Mouse (Mus musculus) CH12.LX (cell line): ENCODE results near the gene Ppp2r3a. TPM values are rescaled to one million over a fixed set of nuclear protein-coding genes. Genes with fewer than 3 reads are reported as not detected.
A peak's percentile ranks its signal among the peaks of the same experiment; 100 is the strongest.

Experiments
- DNase-seq: peaks from one replicate; pipeline ENCODE4 v3.0.0-alpha.2; 2013; ENCODE audit errors: extremely low read depth
- H3K27ac ChIP-seq: 2 replicates; pipeline ENCODE4 v1.5.1; 2012; ENCODE audit warnings: low read depth, mild to moderate bottlenecking, control low read depth, moderate library complexity; ENCODE audit not compliant: insufficient read depth
- H3K27me3 ChIP-seq: replicated peaks from 2 replicates; pipeline ENCODE3; 2012; ENCODE audit warnings: inconsistent platforms
- H3K36me3 ChIP-seq, 2 experiments: replicated peaks in 1 of 2; 2 replicates each; pipeline versions ENCODE3 to v1.6.1; 2012; ENCODE audit warnings: inconsistent platforms in 1 of 2, low read length in 1 of 2, mild to moderate bottlenecking in 1 of 2, mixed read lengths in 1 of 2, moderate library complexity in 1 of 2; ENCODE audit not compliant: control insufficient read depth in 1 of 2, insufficient read depth in 1 of 2
- H3K4me1 ChIP-seq, 2 experiments: 2 replicates each; pipeline ENCODE4 v1.6.1; 2012; ENCODE audit warnings: inconsistent platforms in 1 of 2, moderate library complexity in 1 of 2; ENCODE audit not compliant: insufficient read depth in 2 of 2, control insufficient read depth in 1 of 2
- H3K4me2 ChIP-seq: 2 replicates; pipeline ENCODE4 v1.6.1; 2012; ENCODE audit warnings: low read depth, mild to moderate bottlenecking, control low read depth; ENCODE audit not compliant: poor library complexity, insufficient read depth, severe bottlenecking
- H3K4me3 ChIP-seq, 3 experiments: fragments of 150-350 bp in 1 of 3; sonication (generic) in 1 of 3; replicated peaks in 1 of 3; 2 replicates each; pipeline versions ENCODE3 to v1.5.1; 2011 to 2012; ENCODE audit warnings: low read depth in 2 of 3, low read length in 2 of 3, mild to moderate bottlenecking in 2 of 3, moderate library complexity in 2 of 3, control low read depth in 1 of 3, improper control_type of control experiment in 1 of 3, inconsistent platforms in 1 of 3, mixed read lengths in 1 of 3; ENCODE audit not compliant: poor library complexity in 1 of 3
- H3K79me2 ChIP-seq: replicated peaks from 2 replicates; pipeline ENCODE4 v1.6.1; 2012; ENCODE audit warnings: mild to moderate bottlenecking, moderate library complexity; ENCODE audit not compliant: control insufficient read depth, poor library complexity, insufficient read depth, severe bottlenecking; ENCODE audit errors: extremely low read depth
- H3K9ac ChIP-seq: 2 replicates; pipeline ENCODE4 v1.6.1; 2012; ENCODE audit warnings: low read depth, mild to moderate bottlenecking, control low read depth, moderate library complexity; ENCODE audit not compliant: insufficient read depth
- H3K9me3 ChIP-seq: replicated peaks from 2 replicates; pipeline ENCODE3; 2012; ENCODE audit warnings: low read length, inconsistent platforms, mixed read lengths
- BHLHE40 ChIP-seq: IDR thresholded peaks from 2 replicates; pipeline ENCODE4 v1.6.1; 2011; ENCODE audit warnings: mild to moderate bottlenecking, low read depth, low read length, improper control_type of control experiment
- E2F4 ChIP-seq: IDR thresholded peaks from 2 replicates; pipeline ENCODE4 v1.6.1; 2011; ENCODE audit warnings: low read depth, low read length, improper control_type of control experiment; ENCODE audit not compliant: insufficient replicate concordance
- ELF1 ChIP-seq: IDR thresholded peaks from 2 replicates; pipeline ENCODE4 v1.6.1; 2014; ENCODE audit warnings: low read depth, mild to moderate bottlenecking, inconsistent platforms, low read length, improper control_type of control experiment
- KAT2A ChIP-seq: IDR thresholded peaks from 2 replicates; pipeline ENCODE4 v1.6.1; 2012; ENCODE audit warnings: low read length, improper control_type of control experiment, inconsistent platforms; ENCODE audit not compliant: insufficient replicate concordance
- MXI1 ChIP-seq: IDR thresholded peaks from 2 replicates; pipeline ENCODE4 v1.6.1; 2011; ENCODE audit warnings: mild to moderate bottlenecking, low read depth, low read length, improper control_type of control experiment
- MYC ChIP-seq: IDR thresholded peaks from 2 replicates; pipeline ENCODE4 v1.6.1; 2011; ENCODE audit warnings: low read depth, mild to moderate bottlenecking, improper control_type of control experiment, low read length
- PAX5 ChIP-seq: IDR thresholded peaks from 2 replicates; pipeline ENCODE4 v1.6.1; 2012; ENCODE audit warnings: low read length, inconsistent platforms, mixed read lengths
- POLR2A ChIP-seq: IDR thresholded peaks from 2 replicates; pipeline ENCODE4 v1.6.1; 2011; ENCODE audit warnings: low read depth, mild to moderate bottlenecking, improper control_type of control experiment, low read length
- RCOR1 ChIP-seq: conservative IDR thresholded peaks from 2 replicates; pipeline ENCODE4 v1.6.1; 2012; ENCODE audit warnings: low read depth, mild to moderate bottlenecking, inconsistent platforms, low read length, improper control_type of control experiment
- SIN3A ChIP-seq: IDR thresholded peaks from 2 replicates; pipeline ENCODE4 v1.6.1; 2012; ENCODE audit warnings: low read length, improper control_type of control experiment, inconsistent platforms
- SMC3 ChIP-seq: IDR thresholded peaks from 2 replicates; pipeline ENCODE4 v1.6.1; 2011; ENCODE audit warnings: low read depth, low read length, improper control_type of control experiment
- TCF12 ChIP-seq: IDR thresholded peaks from 2 replicates; pipeline ENCODE4 v1.6.1; 2014; ENCODE audit warnings: low read depth, mild to moderate bottlenecking, inconsistent platforms, low read length, improper control_type of control experiment
- UBTF ChIP-seq: IDR thresholded peaks from 2 replicates; pipeline ENCODE4 v1.6.1; 2012; ENCODE audit warnings: low read depth, mild to moderate bottlenecking, inconsistent platforms, low read length, improper control_type of control experiment, moderate library complexity
- USF2 ChIP-seq: conservative IDR thresholded peaks from 2 replicates; pipeline ENCODE4 v1.6.1; 2011; ENCODE audit warnings: low read depth, low read length, improper control_type of control experiment
- ZMIZ1 ChIP-seq: IDR thresholded peaks from 2 replicates; pipeline ENCODE4 v1.6.1; 2012; ENCODE audit warnings: low read depth, mild to moderate bottlenecking, inconsistent platforms, low read length, improper control_type of control experiment
- ZNF384 ChIP-seq: IDR thresholded peaks from 2 replicates; pipeline ENCODE4 v1.6.1; 2012; ENCODE audit warnings: low read depth, low read length, improper control_type of control experiment, inconsistent platforms
- dilution Hi-C: fragments of 300-500 bp; cut with MboI; formaldehyde crosslinking; loops from 2 replicates; pipeline ENCODE4 v1.14.3; 2020; ENCODE audit warnings: low sequenced_read_pairs; ENCODE audit not compliant: extremely low pct_unique_long_range_greater_than_20kb, extremely low pct_ligation_motif_present
- in situ Hi-C: fragments of 300-500 bp; cut with MboI; formaldehyde crosslinking; loops from 3 replicates; pipeline ENCODE4 v1.14.3; 2019; ENCODE audit warnings: low sequenced_read_pairs, low pct_ligation_motif_present, low pct_unique_long_range_greater_than_20kb, mixed read lengths
- polyA plus RNA-seq: library from polyadenylated mRNA; unstranded; fragments of >175 nt; gene quantifications from 2 replicates; pipeline ENCODE4 v1.2.1, GENCODE M21; 2012; ENCODE audit warnings: low read depth; ENCODE audit not compliant: insufficient read length
- total RNA-seq, 2 experiments: library from RNA; depleted of rRNA; stranded (reverse); fragments of 300-350 nt in 1 of 2; fragments of >200 nt in 1 of 2; gene quantifications; 2 replicates each; pipeline ENCODE4 v1.2.3; 2012 to 2014

Ppp2r3a gene
- total and polyA plus RNA-seq, 3 experiments: 1.2 to 2.1 (median 1.8) TPM

DNA sequence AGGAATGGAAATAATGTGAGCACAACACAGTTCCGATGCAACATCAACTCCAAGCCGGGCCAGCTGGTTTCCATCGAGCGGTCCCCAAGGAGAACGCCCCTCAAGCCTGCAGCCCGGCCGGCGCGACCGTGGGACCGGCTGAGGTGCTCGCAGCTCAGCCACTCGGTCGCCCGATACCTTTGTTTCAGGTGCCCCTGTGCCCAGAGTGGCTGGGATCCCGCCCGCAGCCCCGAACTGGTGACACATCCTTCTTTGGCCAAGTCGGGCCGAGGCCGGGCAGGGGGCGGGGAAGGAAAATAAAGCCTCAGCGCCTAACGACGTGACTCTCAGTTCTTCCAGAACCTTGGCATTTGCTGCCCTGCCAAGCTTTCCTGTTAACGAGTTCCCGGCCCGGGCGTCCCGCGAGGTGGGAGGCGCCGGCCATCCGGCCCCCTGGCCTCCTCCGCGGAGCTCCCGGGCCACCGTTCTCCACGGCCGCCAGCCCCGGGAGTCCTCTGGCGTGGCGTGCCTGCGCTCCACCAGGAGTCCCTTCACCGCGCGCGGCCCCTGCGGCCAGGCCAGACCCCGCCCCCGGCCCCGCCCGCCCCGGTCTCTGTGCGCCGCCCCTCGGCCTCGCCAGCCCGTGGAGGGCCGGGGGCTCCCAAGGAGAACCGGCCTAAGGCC, 483 bp downstream of the Ppp2r3a start:
- peak; percentile 26 for DNase-seq
- Histone ChIP-seq H3K36me3 (no peaks in the 10 kb centered on the region), H3K27ac (no peak overlapping the region), H3K4me2 (peak overlapping the region; percentile 72), H3K27me3 (peaks cover 3% of the 10 kb centered on the region), H3K4me3 (peak overlapping the region; percentile 44 to 65 (median 65)), H3K9ac (peak overlapping the region; percentile 56), H3K4me1 (no peaks in the 10 kb centered on the region), H3K9me3 (no peaks in the 10 kb centered on the region), H3K79me2 (no peaks in the 10 kb centered on the region)
- TF ChIP-seq MXI1 (peak; percentile 11; the same call in 1 of the 2 replicates), ZMIZ1 (no peak), SMC3 (no peak), UBTF (0 out of 2 replicates have a peak, but pooled peaks have one; percentile 12)
- in situ Hi-C loops (no loop called here), dilution Hi-C loops (no loop called here)

DNA sequence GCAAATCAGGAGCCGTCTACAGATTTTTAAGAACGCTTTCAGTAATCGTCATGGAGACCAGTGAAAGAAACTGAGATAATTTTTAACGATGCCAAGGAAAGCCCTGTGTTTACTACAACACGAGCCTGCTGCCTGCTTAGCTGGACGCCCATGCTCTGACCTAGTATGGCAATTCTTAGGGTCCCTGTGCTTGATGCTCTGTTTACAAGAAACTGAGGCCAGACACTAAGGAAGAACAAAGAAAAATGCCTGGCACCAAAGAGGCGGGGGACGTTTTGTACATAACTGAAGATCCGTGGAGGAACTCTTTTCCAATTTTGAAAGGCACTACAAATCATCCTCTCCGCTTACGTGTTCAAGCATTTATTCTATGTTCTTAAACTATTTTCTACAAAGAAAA, 1.1 kb downstream of the Ppp2r3a start:
- H3K79me2 ChIP-seq: no peaks in the 10 kb centered on the region
- no peaks in the 10 kb centered on the region for H3K9me3 ChIP-seq
- H3K4me1 ChIP-seq: no peaks in the 10 kb centered on the region
- peak overlapping the region; percentile 72 for H3K4me2 ChIP-seq
- H3K9ac ChIP-seq: no peak overlapping the region; the same call in 1 of the 2 replicates
- in situ Hi-C loops (no loop called here), dilution Hi-C loops (no loop called here)
- H3K27ac ChIP-seq: no peak overlapping the region
- DNase-seq: no peak
- TF ChIP-seq KAT2A (no peak), RCOR1 (no peak), TCF12 (no peak), ELF1 (no peak), E2F4 (no peak), PAX5 (no peak)
- peak overlapping the region in 1 of 3 experiments; percentile 65 for H3K4me3 ChIP-seq
- no peaks in the 10 kb centered on the region for H3K36me3 ChIP-seq
- H3K27me3 ChIP-seq: peaks cover 3% of the 10 kb centered on the region

DNA sequence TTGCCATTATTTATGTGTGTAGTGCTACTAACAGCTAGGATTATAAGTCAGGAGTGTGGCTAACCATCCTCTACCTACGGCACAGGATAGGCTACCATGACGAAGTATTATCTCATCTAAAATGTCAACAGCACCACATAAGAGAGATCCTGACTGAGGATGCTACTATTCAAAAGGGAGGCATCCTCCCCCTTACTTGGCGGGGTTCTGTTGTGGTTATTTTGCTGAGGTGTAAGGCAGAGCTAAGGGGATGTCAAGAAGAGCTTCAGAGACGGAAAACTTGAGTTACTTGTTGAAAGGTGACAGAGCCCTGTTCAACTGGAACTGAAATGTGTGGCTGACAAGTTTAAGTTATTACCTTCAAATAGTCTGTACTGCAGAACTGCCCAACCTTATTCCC, 2.0 kb downstream of the Ppp2r3a start:
- TF ChIP-seq SIN3A: no peak
- no peak for TF ChIP-seq USF2
- no peak for TF ChIP-seq ZNF384
- no peak for TF ChIP-seq BHLHE40
- no peak for TF ChIP-seq SMC3
- TF ChIP-seq UBTF: no peak
- no peak for TF ChIP-seq POLR2A
- no peak for TF ChIP-seq KAT2A
- TF ChIP-seq ELF1: no peak
- no peak for TF ChIP-seq TCF12
- TF ChIP-seq MYC: no peak
- no peak for TF ChIP-seq ZMIZ1
- Histone ChIP-seq H3K9ac (no peak overlapping the region), H3K36me3 (no peaks in the 10 kb centered on the region), H3K4me2 (no peak overlapping the region), H3K4me3 (no peak overlapping the region), H3K27ac (no peak overlapping the region), H3K27me3 (peaks cover 3% of the 10 kb centered on the region), H3K79me2 (no peaks in the 10 kb centered on the region), H3K9me3 (no peaks in the 10 kb centered on the region), H3K4me1 (no peaks in the 10 kb centered on the region)
- dilution Hi-C loops: no loop called here
- in situ Hi-C loops: no loop called here
- DNase-seq: no peak
